Mouse (Mus musculus) liver, embryonic 14.5 days (tissue): ENCODE data around the gene Ranbp1. TPM values are rescaled to one million over a fixed set of nuclear protein-coding genes. Genes with fewer than 3 reads are reported as not detected.

Experiments
- ATAC-seq: fragments of 200-750 bp; cut with Nextera tagmentation; 2 replicates; pipeline ENCODE4 v1.8.0; 2017; ENCODE audit warnings: moderate number of reproducible peaks, mild to moderate bottlenecking, moderate library complexity; ENCODE audit not compliant: insufficient read depth
- DNase-seq, 3 experiments: peaks; one replicate each; pipeline ENCODE4 v3.0.0-alpha.2; 2012 to 2013; ENCODE audit warnings: low read depth in 3 of 3, low spot score in 3 of 3
- H3K27ac ChIP-seq: fragments of 300-500 bp; sonication (generic); 2 replicates; pipeline ENCODE4 v1.5.1; 2014; ENCODE audit warnings: moderate library complexity, mild to moderate bottlenecking, control low read depth, inconsistent platforms
- H3K27me3 ChIP-seq: fragments of 300-500 bp; sonication (generic); 2 replicates; pipeline ENCODE4 v1.6.1; 2014; ENCODE audit warnings: mild to moderate bottlenecking, low read length, moderate library complexity; ENCODE audit not compliant: control insufficient read depth, insufficient read depth
- H3K36me3 ChIP-seq: fragments of 300-500 bp; sonication (generic); replicated peaks from 2 replicates; pipeline ENCODE4 v1.6.1; 2014; ENCODE audit warnings: low read depth; ENCODE audit not compliant: control insufficient read depth, insufficient read depth
- H3K4me1 ChIP-seq, 2 experiments: fragments of 200-500 bp in 1 of 2; fragments of 300-500 bp in 1 of 2; sonication (generic) in 1 of 2; replicated peaks; 2 replicates each; pipeline ENCODE4 v1.6.1; 2012 to 2014; ENCODE audit warnings: antibody characterized with exemption in 1 of 2, inconsistent platforms in 1 of 2, low read length in 1 of 2; ENCODE audit not compliant: control insufficient read depth in 2 of 2, insufficient read depth in 2 of 2
- H3K4me2 ChIP-seq: fragments of 300-500 bp; sonication (generic); 2 replicates; pipeline ENCODE4 v1.6.1; 2014; ENCODE audit warnings: low read depth, mild to moderate bottlenecking, control low read depth, moderate library complexity
- H3K4me3 ChIP-seq, 2 experiments: fragments of 200-500 bp in 1 of 2; fragments of 300-500 bp in 1 of 2; sonication (generic) in 1 of 2; 2 replicates each; pipeline ENCODE4 v1.5.1; 2012 to 2014; ENCODE audit warnings: low read depth in 2 of 2, low read length in 2 of 2, mild to moderate bottlenecking in 2 of 2, control low read depth in 1 of 2, inconsistent platforms in 1 of 2, moderate library complexity in 1 of 2; ENCODE audit not compliant: insufficient read depth in 1 of 2
- H3K9ac ChIP-seq: fragments of 300-500 bp; sonication (generic); replicated peaks from 2 replicates; pipeline ENCODE4 v1.6.1; 2014; ENCODE audit warnings: mild to moderate bottlenecking, control low read depth, moderate library complexity
- H3K9me3 ChIP-seq: fragments of 300-500 bp; sonication (generic); 2 replicates; pipeline ENCODE4 v1.6.1; 2016; ENCODE audit warnings: low read length, mixed read lengths; ENCODE audit not compliant: control insufficient read depth
- CTCF ChIP-seq: IDR thresholded peaks from 2 replicates; pipeline ENCODE4 v1.5.1; 2016; ENCODE audit warnings: antibody characterized with exemption, low read depth, control low read depth
- EP300 ChIP-seq: IDR thresholded peaks from 2 replicates; pipeline ENCODE4 v1.6.1; 2016; ENCODE audit warnings: antibody characterized with exemption, low read depth
- WGBS: fragments of 180-500 bp; shearing (Covaris S2); extraction: QIAGEN DNeasy Blood & Tissue Kit; methylation state at CpG from one replicate; pipeline ENCODE4 v1.1.7; 2014; ENCODE audit not compliant: insufficient replicate concordance; 5-methylcytosine and 5-hydroxymethylcytosine counted together
- polyA plus RNA-seq, 2 experiments: library from polyadenylated mRNA; depleted of rRNA in 1 of 2; stranded (reverse) in 1 of 2; unstranded in 1 of 2; fragments of >200 nt; fragmentation: Nextera tagmentation in 1 of 2; extraction: Ambion mirVana in 1 of 2; gene quantifications; 2 replicates each; pipeline versions ENCODE4 v1.2.1 to v1.2.3; 2012 to 2014

Ranbp1 gene
- polyA plus RNA-seq, 2 experiments: 148 to 338 TPM

DNA sequence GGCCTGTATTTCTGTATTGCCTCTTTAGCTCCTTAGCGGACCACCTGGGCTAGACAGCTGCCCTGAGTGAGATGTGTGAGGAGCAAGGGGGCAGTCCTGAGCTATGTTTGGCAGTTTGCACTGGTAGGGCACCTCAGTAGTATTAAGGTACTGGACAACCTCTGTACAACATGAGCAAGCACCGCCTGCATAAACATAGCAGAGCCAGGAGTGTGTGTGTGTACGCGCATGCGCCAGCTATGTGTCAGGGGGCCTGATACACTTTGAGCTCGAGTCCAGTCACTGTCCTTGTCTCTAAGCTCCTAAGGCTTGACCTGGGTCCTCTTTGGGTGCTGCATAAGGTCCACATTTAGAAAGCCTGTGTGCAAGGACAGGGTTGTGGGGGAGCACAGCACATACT is 17.9 kb downstream of the Ranbp1 start:
- TF ChIP-seq EP300 (no peak), CTCF (no peak)
- Histone ChIP-seq H3K4me1 (peaks cover 0 to 5% of the 10 kb centered on the region in 2 experiments; a peak in 1 of 4 replicates), H3K36me3 (no peaks in the 10 kb centered on the region), H3K27ac (no peak overlapping the region), H3K9me3 (no peaks in the 10 kb centered on the region), H3K9ac (no peak overlapping the region), H3K4me2 (no peak overlapping the region), H3K4me3 (no peak overlapping the region), H3K27me3 (peaks cover 18% of the 10 kb centered on the region)
- 70% methylated on average over 6 of the region's 6 CpGs for WGBS
- ATAC-seq (no peak), DNase-seq (no peak)

DNA sequence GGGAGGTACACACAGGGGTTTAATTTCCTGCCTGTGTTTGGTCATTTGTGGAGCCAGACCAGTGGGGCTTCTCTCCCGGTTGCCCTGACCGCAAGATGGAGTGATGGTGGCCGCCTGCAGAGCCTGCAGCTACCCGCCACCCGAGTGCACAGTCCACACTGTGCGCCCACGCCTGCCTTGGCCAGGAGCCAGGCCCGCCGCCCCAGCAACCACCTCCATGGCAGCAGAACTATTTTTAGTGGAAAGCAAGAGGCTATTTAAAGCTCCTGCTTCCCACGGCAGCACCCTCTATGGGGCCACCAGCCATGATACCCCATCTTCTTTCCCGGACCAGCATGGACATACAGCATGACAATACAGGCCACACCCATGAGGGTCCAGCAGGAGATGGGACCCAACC is 18.9 kb downstream of the Ranbp1 start:
- H3K4me2 ChIP-seq: no peak overlapping the region
- 56% methylated on average over 11 of the region's 11 CpGs for WGBS

DNA sequence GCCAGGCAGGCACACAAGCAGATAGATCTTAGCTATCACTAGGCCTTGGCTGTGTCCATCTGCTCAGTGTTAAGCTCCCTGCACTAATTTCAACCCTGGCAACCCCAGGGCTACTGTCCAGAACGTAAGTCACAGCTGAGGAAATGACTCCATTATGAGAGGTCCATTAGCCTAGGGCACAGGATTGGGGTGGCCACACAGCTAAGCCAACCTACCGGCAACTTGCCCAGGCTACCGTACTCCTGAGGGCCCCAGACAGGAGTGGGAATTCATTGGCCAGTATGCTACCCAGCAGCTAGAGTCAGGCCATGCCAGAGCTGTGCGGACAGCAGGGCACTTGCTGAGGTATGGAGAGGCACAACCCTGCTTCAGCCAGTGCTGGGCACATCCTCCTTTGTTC is 19.7 kb downstream of the Ranbp1 start:
- no peak overlapping the region for H3K27ac ChIP-seq
- 85% methylated on average over 4 of the region's 4 CpGs for WGBS
- TF ChIP-seq CTCF (no peak), EP300 (no peak)

More for the DNA sequence above, 18.9 kb downstream of the Ranbp1 start:
- no peak overlapping the region for H3K4me3 ChIP-seq
- no peak overlapping the region for H3K27ac ChIP-seq
- DNase-seq (no peak), ATAC-seq (no peak)
- no peak overlapping the region for H3K9ac ChIP-seq
- no peaks in the 10 kb centered on the region for H3K36me3 ChIP-seq
- peaks cover 0 to 5% of the 10 kb centered on the region in 2 experiments; a peak in 1 of 4 replicates for H3K4me1 ChIP-seq
- peaks cover 9% of the 10 kb centered on the region for H3K27me3 ChIP-seq
- H3K9me3 ChIP-seq: no peaks in the 10 kb centered on the region
- TF ChIP-seq EP300: no peak
- TF ChIP-seq CTCF: no peak

DNA sequence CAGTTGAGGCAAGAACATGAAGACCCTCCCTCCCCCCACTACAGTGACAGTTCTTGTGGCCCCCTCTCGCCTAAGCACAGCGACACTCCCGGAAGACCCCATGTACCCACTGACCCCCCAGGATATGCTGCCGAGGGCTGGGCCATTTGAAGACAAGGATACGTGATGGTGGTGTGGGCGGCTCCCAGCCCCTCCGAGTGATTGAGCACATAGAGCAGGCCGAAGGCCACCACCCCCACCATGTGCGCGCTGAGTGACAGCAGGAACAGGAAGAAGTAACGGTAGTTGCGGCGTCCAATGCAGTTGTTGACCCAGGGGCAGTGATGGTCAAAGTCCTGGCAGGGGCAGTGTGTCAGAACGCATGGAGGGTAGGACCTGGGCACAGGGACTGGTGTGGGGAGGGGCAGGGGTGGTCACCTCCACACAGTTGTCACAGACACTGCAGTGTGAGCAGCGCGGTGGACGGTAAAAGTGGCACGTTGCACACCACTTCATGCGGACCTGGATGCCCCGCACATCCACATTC is 20.6 kb downstream of the Ranbp1 start:
- H3K36me3 ChIP-seq: no peaks in the 10 kb centered on the region
- TF ChIP-seq EP300: no peak
- no peak for TF ChIP-seq CTCF
- 76% methylated on average over 20 of the region's 20 CpGs for WGBS
- ATAC-seq (no peak), DNase-seq (no peak)
- no peak overlapping the region for H3K9ac ChIP-seq
- H3K4me3 ChIP-seq: no peak overlapping the region
- no peak overlapping the region for H3K4me2 ChIP-seq
- no peaks in the 10 kb centered on the region for H3K4me1 ChIP-seq
- H3K9me3 ChIP-seq: no peaks in the 10 kb centered on the region
- H3K27me3 ChIP-seq: no peaks in the 10 kb centered on the region
- H3K27ac ChIP-seq: no peak overlapping the region

More for the DNA sequence above, 19.7 kb downstream of the Ranbp1 start:
- no peaks in the 10 kb centered on the region for H3K36me3 ChIP-seq
- H3K27me3 ChIP-seq: peaks cover 1% of the 10 kb centered on the region
- DNase-seq (no peak), ATAC-seq (no peak)
- H3K9ac ChIP-seq: no peak overlapping the region
- peaks cover 0 to under 1% of the 10 kb centered on the region in 2 experiments; a peak in 1 of 4 replicates for H3K4me1 ChIP-seq
- H3K4me2 ChIP-seq: no peak overlapping the region
- H3K9me3 ChIP-seq: no peaks in the 10 kb centered on the region
- H3K4me3 ChIP-seq: no peak overlapping the region

DNA sequence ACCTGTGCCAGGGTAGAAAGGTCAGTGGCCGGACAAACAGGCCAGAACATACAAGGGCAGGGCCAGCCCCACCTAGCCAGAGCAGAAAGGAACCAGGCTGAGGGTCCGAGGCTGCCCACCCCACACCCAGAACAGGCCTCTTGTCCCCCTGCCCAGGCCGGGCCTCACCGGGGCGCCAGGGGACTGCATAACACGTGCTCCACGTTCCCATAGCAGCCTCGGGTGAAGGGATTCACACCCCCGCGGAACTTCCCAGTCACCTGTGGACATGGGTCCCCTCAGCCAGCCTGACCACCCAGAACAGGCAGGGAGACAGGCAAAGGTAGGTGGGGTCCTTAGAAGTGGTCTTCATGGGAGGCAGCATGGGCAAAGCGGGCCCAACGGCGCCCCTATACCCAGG is 21.3 kb downstream of the Ranbp1 start:
- TF ChIP-seq CTCF (no peak), EP300 (no peak)
- Histone ChIP-seq H3K4me3 (no peak overlapping the region), H3K27me3 (no peaks in the 10 kb centered on the region), H3K4me2 (no peak overlapping the region), H3K9ac (no peak overlapping the region), H3K9me3 (no peaks in the 10 kb centered on the region), H3K4me1 (no peaks in the 10 kb centered on the region), H3K36me3 (no peaks in the 10 kb centered on the region), H3K27ac (no peak overlapping the region)
- no peak for ATAC-seq
- WGBS: 83% methylated on average over 13 of the region's 13 CpGs
- no peak for DNase-seq
